ENCODE assay signal across 12 mouse cellular contexts in genomic region chr2:149542837-149543236, GRCm38 (mm10).
"Had no signal": no experiment of that assay in that cellular context is flagged by ENCODE, and none has a peak within 500 bp of the region (broad histone marks: within the 10 kb centered on the region; RNA-seq: fewer than 3 reads in every experiment).

No protein-coding gene starts in this region.

- DNase-seq: kidney, adult 11 months; kidney, adult 8-10 months; kidney, postnatal 10 days; kidney, postnatal 36 days; liver, embryonic 13.5 days; lung, adult 2 months; lung, postnatal 14 days; lung, postnatal 4 days; midbrain, embryonic 14.5 days; thymus, adult 2 months; thymus, postnatal 14 days; thymus, postnatal 4 days had no signal
